Mouse (Mus musculus): ENCODE measurements around the gene Pik3ip1.
A peak's percentile ranks its signal among the peaks of the same experiment; 100 is the strongest.

Pik3ip1 gene

GRCm38 (mm10) chr11:3329891-3330451, at the start of gene Pik3ip1:
Pik3ip1 (plus strand) TSS chr11:3330401.
- no peak for DNase-seq

- DNase-seq: no peak
Measured at GRCm38 (mm10) chr11:3282887-3283286, 47.3 kb upstream of the Pik3ip1 start.

- no peak for DNase-seq
Measured at GRCm38 (mm10) chr11:3283645-3284044, 46.6 kb upstream of the Pik3ip1 start.

GRCm38 (mm10) chr11:3285940-3286339, 44.3 kb upstream of the Pik3ip1 start:
- no peak for DNase-seq

- DNase-seq: peak; percentile 89
Measured at GRCm38 (mm10) chr11:3287131-3287530, 43.1 kb upstream of the Pik3ip1 start.

GRCm38 (mm10) chr11:3287921-3288320, 42.3 kb upstream of the Pik3ip1 start:
- DNase-seq: peak; percentile 50

- DNase-seq: peak; percentile 77
Measured at GRCm38 (mm10) chr11:3288521-3289301, 41.5 kb upstream of the Pik3ip1 start, which contains the start of gene Patz1. Patz1 (plus strand) TSS chr11:3288874.

GRCm38 (mm10) chr11:3289302-3289802, 40.8 kb upstream of the Pik3ip1 start:
- DNase-seq: no peak

- DNase-seq: peak; percentile 90
Measured at GRCm38 (mm10) chr11:3289803-3290639, 40.2 kb upstream of the Pik3ip1 start.

GRCm38 (mm10) chr11:3290640-3291310, 39.4 kb upstream of the Pik3ip1 start:
- DNase-seq: peak; percentile 78

- peak; percentile 71 for DNase-seq
Measured at GRCm38 (mm10) chr11:3291311-3292061, 38.7 kb upstream of the Pik3ip1 start.

GRCm38 (mm10) chr11:3292062-3292421, 38.2 kb upstream of the Pik3ip1 start:
- peak; percentile 67 for DNase-seq

- DNase-seq: peak; percentile 59
Measured at GRCm38 (mm10) chr11:3292711-3293249, 37.4 kb upstream of the Pik3ip1 start.

- no peak for DNase-seq
Measured at GRCm38 (mm10) chr11:3293361-3293760, 36.8 kb upstream of the Pik3ip1 start.

GRCm38 (mm10) chr11:3294641-3295040, 35.6 kb upstream of the Pik3ip1 start:
- DNase-seq: no peak

GRCm38 (mm10) chr11:3296056-3296455, 34.1 kb upstream of the Pik3ip1 start:
- DNase-seq: no peak

- no peak for DNase-seq
Measured at GRCm38 (mm10) chr11:3297871-3298812, 32.1 kb upstream of the Pik3ip1 start.

- DNase-seq: no peak
Measured at GRCm38 (mm10) chr11:3298813-3299185, 31.4 kb upstream of the Pik3ip1 start.

- DNase-seq: no peak
Measured at GRCm38 (mm10) chr11:3301075-3301474, 29.1 kb upstream of the Pik3ip1 start.

- no peak for DNase-seq
Measured at GRCm38 (mm10) chr11:3302385-3302784, 27.8 kb upstream of the Pik3ip1 start.

GRCm38 (mm10) chr11:3302792-3303191, 27.4 kb upstream of the Pik3ip1 start:
- no peak for DNase-seq

Measured in cerebellum, adult 9-10 months (tissue).